Mouse (Mus musculus) midbrain, embryonic 11.5 days (tissue): Measurements from ENCODE around the gene Prkg1. TPM values are rescaled to one million over a fixed set of nuclear protein-coding genes. Genes with fewer than 3 reads are reported as not detected.

ENCODE experiments used
- ATAC-seq: fragments of 200-750 bp; cut with Nextera tagmentation; 2 replicates; pipeline ENCODE4 v1.8.0; 2017; ENCODE audit warnings: moderate TSS enrichment, moderate library complexity; ENCODE audit not compliant: low FRiP score
- DNase-seq: peaks from one replicate; pipeline ENCODE4 v3.0.0; 2015; ENCODE audit warnings: low spot score; ENCODE audit errors: missing footprints
- H3K27ac ChIP-seq: fragments of 300-500 bp; sonication (generic); 2 replicates; pipeline ENCODE4 v1.5.1; 2014; ENCODE audit warnings: low read depth, low read length
- H3K27me3 ChIP-seq: fragments of 300-500 bp; sonication (generic); 2 replicates; pipeline ENCODE4 v1.6.1; 2014; ENCODE audit warnings: mild to moderate bottlenecking, low read length, moderate library complexity, mixed read lengths; ENCODE audit not compliant: control insufficient read depth, insufficient read depth
- H3K36me3 ChIP-seq: fragments of 300-500 bp; sonication (generic); 2 replicates; pipeline ENCODE4 v1.6.1; 2014; ENCODE audit warnings: mild to moderate bottlenecking, low read length, moderate library complexity, mixed read lengths; ENCODE audit not compliant: control insufficient read depth, insufficient read depth
- H3K4me1 ChIP-seq: fragments of 300-500 bp; sonication (generic); 2 replicates; pipeline ENCODE4 v1.6.1; 2014; ENCODE audit warnings: low read length; ENCODE audit not compliant: control insufficient read depth, insufficient read depth
- H3K4me2 ChIP-seq: fragments of 300-500 bp; sonication (generic); 2 replicates; pipeline ENCODE4 v1.6.1; 2014; ENCODE audit warnings: mild to moderate bottlenecking, moderate library complexity
- H3K4me3 ChIP-seq: fragments of 300-500 bp; sonication (generic); 2 replicates; pipeline ENCODE4 v1.5.1; 2014; ENCODE audit warnings: low read depth, low read length
- H3K9ac ChIP-seq: fragments of 300-500 bp; sonication (generic); 2 replicates; pipeline ENCODE4 v1.6.1; 2014; ENCODE audit warnings: low read length
- H3K9me3 ChIP-seq: fragments of 300-500 bp; sonication (generic); 2 replicates; pipeline ENCODE4 v1.6.1; 2016; ENCODE audit warnings: low read length; ENCODE audit not compliant: control insufficient read depth
- WGBS: fragments of 180-500 bp; shearing (Covaris S2); extraction: QIAGEN DNeasy Blood & Tissue Kit; methylation state at CpG from one replicate; pipeline ENCODE4 v1.1.7; 2014; 5-methylcytosine and 5-hydroxymethylcytosine counted together
- polyA plus RNA-seq: library from polyadenylated mRNA; unstranded; fragments of >200 nt; fragmentation: Nextera tagmentation; extraction: Ambion mirVana; gene quantifications from 2 replicates; pipeline ENCODE4 v1.2.1, GENCODE M21; 2014

Prkg1 gene
- polyA plus RNA-seq, 1 experiment from 2014 or later: 4.9 TPM

DNA sequence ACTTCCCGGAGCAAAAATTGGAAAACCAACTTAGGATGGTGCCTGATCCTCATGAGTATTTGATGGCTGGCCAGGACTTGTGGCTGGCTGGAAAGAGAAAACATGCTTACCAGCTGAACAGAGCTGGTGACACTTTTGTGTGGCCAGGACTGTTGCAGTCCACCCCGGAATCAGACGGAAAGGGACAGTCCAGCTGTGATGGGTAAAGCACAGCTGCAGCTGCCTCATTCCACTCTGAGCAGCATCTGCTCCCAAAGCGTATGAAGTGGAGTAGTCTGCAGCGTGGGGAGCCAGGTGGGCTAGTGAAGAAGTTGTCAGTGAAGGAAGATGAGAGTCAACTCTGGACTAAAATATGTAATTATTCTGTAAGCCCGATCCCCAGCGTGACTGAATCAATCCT, 108.6 kb downstream of the Prkg1 start:
- Histone ChIP-seq H3K9me3 (no peaks in the 10 kb centered on the region), H3K4me3 (no peak overlapping the region), H3K4me1 (peaks cover 5% of the 10 kb centered on the region), H3K36me3 (no peaks in the 10 kb centered on the region), H3K4me2 (no peak overlapping the region), H3K27me3 (no peaks in the 10 kb centered on the region), H3K9ac (no peak overlapping the region), H3K27ac (no peak overlapping the region)
- DNase-seq (no peak), ATAC-seq (no peak)
- WGBS: 83% methylated on average over 7 of the region's 7 CpGs

DNA sequence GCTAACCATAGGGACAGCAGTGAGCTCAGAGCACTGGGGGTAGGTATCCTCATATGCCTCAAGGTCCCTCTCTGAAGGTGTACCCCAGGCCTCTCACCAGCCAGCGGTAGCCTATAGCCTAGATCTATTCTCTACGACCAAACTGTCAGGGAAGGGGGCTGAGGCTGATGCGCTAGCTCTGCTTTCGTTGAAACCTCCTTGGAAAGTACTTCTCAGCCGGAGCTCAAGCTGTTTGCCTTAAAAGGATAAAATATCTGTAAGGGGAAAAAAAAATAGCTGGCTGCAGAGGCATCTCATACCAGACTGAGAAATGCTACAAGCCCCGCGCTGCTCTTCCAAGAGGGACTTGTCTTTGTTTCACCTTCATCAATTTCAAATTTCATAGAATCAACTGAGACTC, 109.0 kb downstream of the Prkg1 start:
- H3K27ac ChIP-seq: no peak overlapping the region
- ATAC-seq (no peak), DNase-seq (no peak)
- WGBS: 81% methylated on average over 7 of the region's 7 CpGs
- no peaks in the 10 kb centered on the region for H3K36me3 ChIP-seq
- no peaks in the 10 kb centered on the region for H3K27me3 ChIP-seq
- no peak overlapping the region for H3K4me2 ChIP-seq
- peaks cover 5% of the 10 kb centered on the region for H3K4me1 ChIP-seq
- H3K4me3 ChIP-seq: no peak overlapping the region
- H3K9me3 ChIP-seq: no peaks in the 10 kb centered on the region
- no peak overlapping the region for H3K9ac ChIP-seq

DNA sequence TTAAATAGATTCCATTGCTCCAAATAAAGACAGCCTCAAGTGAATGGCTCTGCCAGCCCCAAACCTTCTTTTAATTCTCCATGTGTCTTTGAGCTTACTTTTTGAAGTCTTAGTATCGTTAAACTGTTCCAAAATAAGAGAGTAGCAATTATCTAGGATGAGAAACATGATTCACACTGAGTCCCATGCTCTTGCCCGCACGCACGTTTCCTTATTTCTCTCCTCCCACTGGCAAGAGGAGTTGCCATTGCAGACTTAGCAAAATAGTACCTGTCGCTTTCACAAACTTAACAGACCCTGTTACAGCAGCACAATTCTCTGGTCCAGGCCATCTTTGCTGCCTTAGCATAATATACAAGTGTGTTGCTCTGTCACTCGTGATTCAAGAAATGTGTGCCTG, 110.8 kb downstream of the Prkg1 start:
- Histone ChIP-seq H3K27ac (no peak overlapping the region), H3K36me3 (no peaks in the 10 kb centered on the region), H3K27me3 (no peaks in the 10 kb centered on the region), H3K4me2 (no peak overlapping the region), H3K9ac (no peak overlapping the region), H3K9me3 (no peaks in the 10 kb centered on the region), H3K4me1 (peaks cover 2% of the 10 kb centered on the region), H3K4me3 (no peak overlapping the region)
- ATAC-seq (no peak), DNase-seq (no peak)
- WGBS: 84% methylated on average over 6 of the region's 6 CpGs

DNA sequence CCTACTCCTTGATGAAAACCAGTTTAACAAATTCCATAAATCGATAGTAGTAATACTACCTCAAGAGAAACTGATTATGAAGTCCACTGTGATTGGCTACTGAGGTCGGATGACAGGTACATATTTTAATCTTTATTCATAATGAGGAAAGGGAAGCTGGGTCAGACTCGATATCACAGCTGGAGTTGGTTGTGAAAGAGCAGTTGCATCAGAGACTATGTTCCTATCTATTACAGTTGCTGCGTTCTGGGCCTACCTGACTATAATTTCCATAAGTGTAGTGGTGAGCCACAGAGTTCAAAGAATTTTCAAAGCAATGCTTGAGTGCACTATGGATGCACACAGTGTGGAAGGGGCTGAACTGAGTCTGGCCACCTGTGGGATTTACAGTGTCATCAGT, 114.4 kb downstream of the Prkg1 start:
- DNase-seq: no peak
- Histone ChIP-seq H3K9ac (no peak overlapping the region), H3K4me1 (no peaks in the 10 kb centered on the region), H3K27me3 (no peaks in the 10 kb centered on the region), H3K4me2 (no peak overlapping the region), H3K36me3 (no peaks in the 10 kb centered on the region), H3K27ac (no peak overlapping the region), H3K4me3 (no peak overlapping the region), H3K9me3 (no peaks in the 10 kb centered on the region)
- 91% methylated on average over 4 of the region's 4 CpGs for WGBS
- no peak for ATAC-seq

DNA sequence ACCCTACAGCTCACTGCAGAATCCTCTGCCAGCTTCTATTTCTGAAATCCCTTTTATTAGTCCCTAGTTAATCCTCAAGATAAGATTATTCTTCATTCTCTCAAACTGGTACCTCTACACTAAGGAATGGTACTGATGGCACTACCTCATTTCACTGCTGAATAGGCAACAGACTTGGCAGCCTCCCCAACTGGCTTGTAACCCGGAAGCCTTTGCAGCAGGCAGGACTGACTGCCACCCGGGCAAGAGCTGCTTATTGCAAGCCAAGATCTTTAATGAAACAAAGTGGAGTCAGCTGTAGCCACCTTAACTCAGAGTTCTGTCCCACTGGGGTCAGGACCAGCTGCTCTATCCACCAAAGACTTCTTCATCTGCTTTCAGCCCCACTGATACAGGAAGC, 117.3 kb downstream of the Prkg1 start:
- Histone ChIP-seq H3K4me1 (no peaks in the 10 kb centered on the region), H3K4me2 (no peak overlapping the region), H3K27ac (no peak overlapping the region), H3K9ac (no peak overlapping the region), H3K4me3 (no peak overlapping the region), H3K36me3 (no peaks in the 10 kb centered on the region), H3K27me3 (no peaks in the 10 kb centered on the region), H3K9me3 (no peaks in the 10 kb centered on the region)
- 83% methylated on average over 2 of the region's 2 CpGs for WGBS
- ATAC-seq (no peak), DNase-seq (no peak)

DNA sequence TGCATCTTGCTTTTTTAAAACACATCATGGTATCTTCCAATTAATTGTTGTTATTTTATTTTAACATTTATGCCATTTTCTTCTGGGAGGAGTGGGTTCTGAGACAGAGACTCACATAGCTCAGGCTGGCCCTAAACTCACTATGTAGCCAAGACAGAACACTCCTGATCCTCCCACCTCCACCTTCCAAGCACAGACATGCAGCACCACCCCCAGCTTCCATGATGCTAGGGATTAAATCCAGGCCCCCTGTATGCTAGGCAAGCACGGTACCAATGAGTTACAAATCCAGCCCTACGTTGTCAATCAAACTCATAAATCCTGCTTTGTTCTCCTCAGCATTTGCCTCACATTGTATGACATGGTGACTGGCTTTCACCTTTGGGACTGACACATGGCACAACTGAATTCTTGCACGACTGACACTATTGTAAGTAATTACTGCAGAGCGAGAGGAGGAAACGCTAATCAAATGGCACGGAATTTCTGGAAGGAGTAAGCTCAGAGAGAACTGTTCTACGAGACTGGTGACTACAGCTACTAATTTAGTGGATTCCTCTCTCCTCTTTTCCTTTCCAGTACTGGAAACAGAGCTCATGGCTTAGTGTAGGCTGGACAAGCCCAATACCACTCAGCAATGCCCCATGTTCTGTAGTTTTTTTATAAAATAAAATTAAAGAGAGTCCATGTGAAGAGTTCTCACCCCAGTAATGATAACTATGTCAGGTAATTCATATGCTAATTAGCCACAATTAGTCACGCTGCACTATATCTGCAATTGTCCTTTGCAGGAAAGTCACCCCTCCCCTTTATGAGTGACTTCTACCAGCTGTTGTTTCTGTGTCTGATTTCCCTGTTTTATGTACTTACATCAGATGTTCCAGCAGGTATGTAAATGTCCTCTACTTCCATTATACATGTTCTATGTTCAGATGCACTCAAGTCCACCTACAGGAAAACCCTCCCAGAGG, 133.6 kb downstream of the Prkg1 start:
- Histone ChIP-seq H3K27me3 (no peaks in the 10 kb centered on the region), H3K9ac (no peak overlapping the region), H3K4me1 (peaks cover 8% of the 10 kb centered on the region; the same call in 1 of the 2 replicates), H3K36me3 (no peaks in the 10 kb centered on the region), H3K27ac (no peak overlapping the region), H3K4me2 (no peak overlapping the region), H3K9me3 (no peaks in the 10 kb centered on the region), H3K4me3 (no peak overlapping the region)
- peak; percentile 90 for DNase-seq
- 36% methylated on average over 8 of the region's 8 CpGs for WGBS
- ATAC-seq: peak; percentile 78

DNA sequence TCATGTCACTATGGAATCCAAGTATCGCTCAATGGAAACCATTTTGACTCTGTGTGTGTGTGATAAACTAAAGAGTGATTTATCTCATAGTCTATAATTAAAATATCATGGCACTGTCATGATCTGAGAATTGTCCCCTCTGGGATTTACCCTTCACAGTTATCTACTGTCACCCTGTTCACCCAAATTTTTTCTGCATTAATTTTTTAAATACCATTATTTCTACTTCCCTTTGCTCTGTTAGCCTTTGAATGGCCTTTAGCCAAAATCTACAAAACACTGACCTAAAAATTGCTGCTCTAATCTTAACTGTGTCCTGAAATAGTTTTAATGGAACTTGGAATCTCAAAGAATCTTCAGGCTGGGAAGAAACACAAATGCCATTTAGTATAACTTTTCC, 143.1 kb downstream of the Prkg1 start:
- Histone ChIP-seq H3K27ac (no peak overlapping the region), H3K9ac (no peak overlapping the region), H3K27me3 (no peaks in the 10 kb centered on the region), H3K9me3 (no peaks in the 10 kb centered on the region), H3K36me3 (no peaks in the 10 kb centered on the region), H3K4me3 (no peak overlapping the region), H3K4me2 (no peak overlapping the region), H3K4me1 (no peaks in the 10 kb centered on the region)
- DNase-seq (no peak), ATAC-seq (no peak)
- whole genome bisulfite sequencing: 89% methylated on average over 1 of the region's 1 CpGs

DNA sequence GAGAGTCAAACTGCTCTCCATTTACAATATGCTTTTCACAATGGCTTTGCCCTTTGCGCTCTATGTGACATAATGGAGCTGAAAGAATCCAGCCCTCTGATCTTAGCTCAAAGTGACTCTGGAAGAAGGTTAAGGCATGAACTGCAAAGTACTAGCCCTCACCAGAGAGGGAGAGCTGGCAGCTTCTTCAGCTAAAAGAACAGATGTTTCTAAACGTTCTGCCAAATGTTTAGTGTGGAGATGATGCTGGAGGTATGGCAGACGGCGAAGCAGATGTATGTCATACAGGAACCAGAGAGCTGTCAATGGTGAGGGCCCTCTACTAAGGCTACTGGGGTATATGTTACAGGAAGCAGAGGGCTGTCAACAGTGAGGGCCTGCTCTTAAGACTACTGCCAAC, 148.0 kb downstream of the Prkg1 start:
- DNase-seq (no peak), ATAC-seq (no peak)
- no peaks in the 10 kb centered on the region for H3K4me1 ChIP-seq
- WGBS: 85% methylated on average over 4 of the region's 4 CpGs
- no peak overlapping the region for H3K4me3 ChIP-seq
- H3K4me2 ChIP-seq: no peak overlapping the region
- no peak overlapping the region for H3K9ac ChIP-seq
- no peak overlapping the region for H3K27ac ChIP-seq
- H3K9me3 ChIP-seq: no peaks in the 10 kb centered on the region
- no peaks in the 10 kb centered on the region for H3K36me3 ChIP-seq
- H3K27me3 ChIP-seq: no peaks in the 10 kb centered on the region

DNA sequence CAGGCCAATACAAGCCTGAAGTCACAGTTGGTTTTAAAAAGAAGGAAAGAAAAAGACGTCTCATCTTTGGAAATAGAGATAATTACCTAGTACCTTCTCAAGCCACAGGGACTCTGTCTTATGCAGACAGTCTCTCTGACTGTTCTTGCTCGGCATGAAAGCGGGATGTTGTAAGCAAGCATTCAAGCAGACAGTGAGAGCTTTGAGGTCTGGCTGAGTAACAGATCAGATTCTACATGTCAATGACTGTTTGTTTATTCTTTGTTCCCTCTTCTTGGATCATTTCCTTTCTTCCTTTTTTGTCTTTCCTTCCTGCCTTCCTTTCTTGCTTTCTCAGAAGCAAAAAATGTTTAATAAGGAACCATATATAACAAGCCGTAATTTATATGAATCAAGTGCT, 148.7 kb downstream of the Prkg1 start:
- H3K4me2 ChIP-seq: no peak overlapping the region
- no peaks in the 10 kb centered on the region for H3K27me3 ChIP-seq
- no peaks in the 10 kb centered on the region for H3K4me1 ChIP-seq
- 60% methylated on average over 4 of the region's 4 CpGs for WGBS
- H3K9ac ChIP-seq: no peak overlapping the region
- H3K9me3 ChIP-seq: no peaks in the 10 kb centered on the region
- H3K27ac ChIP-seq: no peak overlapping the region
- no peaks in the 10 kb centered on the region for H3K36me3 ChIP-seq
- H3K4me3 ChIP-seq: no peak overlapping the region
- ATAC-seq: no peak
- no peak for DNase-seq
